Mouse (Mus musculus) embryonic facial prominence, embryonic 14.5 days (tissue): ENCODE results near the gene Eif4b. TPM values are rescaled to one million over a fixed set of nuclear protein-coding genes. Genes with fewer than 3 reads are reported as not detected.

Experiments
- ATAC-seq: fragments of 200-750 bp; cut with Nextera tagmentation; 2 replicates; pipeline ENCODE4 v1.8.0; 2017; ENCODE audit warnings: low read depth, moderate number of reproducible peaks, moderate TSS enrichment
- DNase-seq: peaks from one replicate; pipeline ENCODE4 v3.0.0-alpha.2; 2015; ENCODE audit warnings: low spot score
- H3K27ac ChIP-seq: fragments of 300-500 bp; sonication (generic); replicated peaks from 2 replicates; pipeline ENCODE4 v1.5.1; 2014; ENCODE audit warnings: low read depth, mild to moderate bottlenecking, low read length, moderate library complexity
- H3K27me3 ChIP-seq: fragments of 300-500 bp; sonication (generic); replicated peaks from 2 replicates; pipeline ENCODE4 v1.6.1; 2014; ENCODE audit warnings: low read length; ENCODE audit not compliant: control insufficient read depth, insufficient read depth
- H3K36me3 ChIP-seq: fragments of 300-500 bp; sonication (generic); 2 replicates; pipeline ENCODE4 v1.6.1; 2014; ENCODE audit warnings: low read length, mixed read lengths; ENCODE audit not compliant: control insufficient read depth, insufficient read depth
- H3K4me1 ChIP-seq: fragments of 300-500 bp; sonication (generic); 2 replicates; pipeline ENCODE4 v1.6.1; 2014; ENCODE audit warnings: antibody characterized with exemption, low read length; ENCODE audit not compliant: control insufficient read depth, insufficient read depth
- H3K4me2 ChIP-seq: fragments of 300-500 bp; sonication (generic); 2 replicates; pipeline ENCODE4 v1.6.1; 2014; ENCODE audit warnings: low read depth, mild to moderate bottlenecking, low read length, moderate library complexity, mixed read lengths
- H3K4me3 ChIP-seq: fragments of 300-500 bp; sonication (generic); 2 replicates; pipeline ENCODE4 v1.5.1; 2014; ENCODE audit warnings: low read depth, mild to moderate bottlenecking, low read length
- H3K9ac ChIP-seq: fragments of 300-500 bp; sonication (generic); 2 replicates; pipeline ENCODE4 v1.6.1; 2014; ENCODE audit warnings: low read depth, mild to moderate bottlenecking, low read length, moderate library complexity, mixed read lengths
- H3K9me3 ChIP-seq: fragments of 300-500 bp; sonication (generic); 2 replicates; pipeline ENCODE4 v1.6.1; 2016; ENCODE audit warnings: low read length; ENCODE audit not compliant: control insufficient read depth
- WGBS: fragments of 180-500 bp; shearing (Covaris S2); extraction: QIAGEN DNeasy Blood & Tissue Kit; methylation state at CpG from one replicate; pipeline ENCODE4 v1.1.7; 2014; 5-methylcytosine and 5-hydroxymethylcytosine counted together
- polyA plus RNA-seq: library from polyadenylated mRNA; unstranded; fragments of >200 nt; fragmentation: Nextera tagmentation; extraction: Ambion mirVana; gene quantifications from 2 replicates; pipeline ENCODE4 v1.2.1, GENCODE M21; 2014

The Eif4b gene
- polyA plus RNA-seq, 1 experiment from 2014 or later = 123 TPM

DNA sequence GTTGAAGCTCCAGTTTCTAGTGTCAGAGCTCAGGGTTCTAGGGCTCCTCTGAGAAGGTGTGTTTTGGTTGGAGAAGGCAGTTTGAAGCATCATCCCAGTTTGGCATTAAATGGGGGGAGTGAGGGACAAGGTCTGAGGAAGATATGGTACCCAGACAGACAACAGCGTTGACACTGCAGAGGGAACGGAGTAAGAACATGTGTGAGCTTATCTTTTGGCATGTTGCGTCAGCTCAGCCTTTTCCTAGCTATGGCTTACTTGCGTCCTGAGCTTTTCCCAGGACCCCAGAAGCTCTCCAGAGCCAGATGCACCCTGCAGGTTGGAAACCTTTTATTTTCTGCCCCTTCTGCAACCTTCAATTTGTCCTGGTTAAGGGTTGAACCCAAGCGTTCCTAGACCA is 72.5 kb downstream of the Eif4b start:
- ATAC-seq = no peak
- no peak overlapping the region for H3K4me3 ChIP-seq
- no peak overlapping the region for H3K4me2 ChIP-seq
- H3K36me3 ChIP-seq = no peaks in the 10 kb centered on the region
- H3K9me3 ChIP-seq = no peaks in the 10 kb centered on the region
- WGBS = 88% methylated on average over 5 of the region's 5 CpGs
- no peak overlapping the region for H3K9ac ChIP-seq
- DNase-seq = no peak
- peaks cover 13% of the 10 kb centered on the region for H3K4me1 ChIP-seq
- peaks cover 32% of the 10 kb centered on the region for H3K27me3 ChIP-seq
- no peak overlapping the region for H3K27ac ChIP-seq

Other genes with a start within 250 kb of the Eif4b start
- gene Krt1, start 223.0 kb upstream of the Eif4b start, polyA plus RNA-seq = 67.2 and 111 TPM in 2 replicates
- gene Krt77, start 204.1 kb upstream of the Eif4b start, polyA plus RNA-seq = 14.6 and 20.3 TPM in 2 replicates
- 0.31 and 0.68 TPM in 2 replicates for gene Krt76, start 180.9 kb upstream of the Eif4b start, polyA plus RNA-seq
- gene Krt4, start 149.0 kb upstream of the Eif4b start, polyA plus RNA-seq = 66.3 and 145 TPM in 2 replicates
- gene Krt79, start 133.4 kb upstream of the Eif4b start, polyA plus RNA-seq = 8.9 and 9.2 TPM in 2 replicates
- 0.25 and 1.7 TPM in 2 replicates for gene Krt78, start 119.5 kb upstream of the Eif4b start, polyA plus RNA-seq
- 69.1 and 105 TPM in 2 replicates for gene Krt8, start 69.3 kb upstream of the Eif4b start, polyA plus RNA-seq
- 61.0 and 70.0 TPM in 2 replicates for gene Krt18, start 45.6 kb upstream of the Eif4b start, polyA plus RNA-seq
- 45.9 and 56.4 TPM in 2 replicates for gene Tns2, start 26.6 kb downstream of the Eif4b start, polyA plus RNA-seq
- 19.2 TPM in 2 replicates for gene Spryd3, start 62.5 kb downstream of the Eif4b start, polyA plus RNA-seq
- gene Igfbp6, start 70.6 kb downstream of the Eif4b start, polyA plus RNA-seq = 15.0 and 20.1 TPM in 2 replicates
- gene Soat2, start 76.8 kb downstream of the Eif4b start, polyA plus RNA-seq = 0.17 and 0.63 TPM in 2 replicates
- 48.6 and 49.8 TPM in 2 replicates for gene Zfp740, start 129.5 kb downstream of the Eif4b start, polyA plus RNA-seq
- 63.6 and 66.8 TPM in 2 replicates for gene Csad, start 131.0 kb downstream of the Eif4b start, polyA plus RNA-seq
- gene Itgb7, start 158.2 kb downstream of the Eif4b start, polyA plus RNA-seq = 2.1 and 4.1 TPM in 2 replicates
- gene Rarg, start 183.7 kb downstream of the Eif4b start, polyA plus RNA-seq = 73.8 and 75.3 TPM in 2 replicates
- gene Gm9918, start 196.8 kb downstream of the Eif4b start, polyA plus RNA-seq = 0.71 and 1.1 TPM in 2 replicates
- 64.6 and 67.2 TPM in 2 replicates for gene Mfsd5, start 205.7 kb downstream of the Eif4b start, polyA plus RNA-seq
- gene Espl1, start 222.5 kb downstream of the Eif4b start, polyA plus RNA-seq = 22.4 and 24.0 TPM in 2 replicates